Mouse (Mus musculus) testis, adult 2 months (tissue): ENCODE measurements around the gene Rbm42.

Experiments used
- CTCF ChIP-seq: fragments of 200-500 bp; IDR thresholded peaks from 2 replicates; pipeline ENCODE4 v1.5.1; 2012; ENCODE audit warnings: low read depth, mild to moderate bottlenecking, inconsistent platforms, low read length, moderate library complexity; ENCODE audit not compliant: control insufficient read depth, insufficient read depth, insufficient replicate concordance
- POLR2A ChIP-seq: fragments of 200-500 bp; IDR thresholded peaks from 2 replicates; pipeline ENCODE4 v1.6.1; 2012; ENCODE audit warnings: low read depth, mild to moderate bottlenecking, inconsistent platforms, low read length, moderate library complexity; ENCODE audit not compliant: control insufficient read depth

- TF ChIP-seq CTCF (no peak), POLR2A (no peak)
Observed at GRCm38 (mm10) chr7:30665321-30665720, 15.2 kb upstream of the Rbm42 start.
